Mouse (Mus musculus) inflammation-experienced regulatory T-cells, adult 16 weeks (primary cell): ENCODE data around the gene Mrpl12. TPM values are rescaled to one million over a fixed set of nuclear protein-coding genes. Genes with fewer than 3 reads are reported as not detected.

Experiments
- polyA plus RNA-seq: library from polyadenylated mRNA; unstranded; fragments of 100-300 nt; shearing (Covaris generic); gene quantifications from one replicate; pipeline ENCODE4 v1.2.1, GENCODE M21; 2017

Mrpl12 gene
- polyA plus RNA-seq, result 76.5 TPM

DNA sequence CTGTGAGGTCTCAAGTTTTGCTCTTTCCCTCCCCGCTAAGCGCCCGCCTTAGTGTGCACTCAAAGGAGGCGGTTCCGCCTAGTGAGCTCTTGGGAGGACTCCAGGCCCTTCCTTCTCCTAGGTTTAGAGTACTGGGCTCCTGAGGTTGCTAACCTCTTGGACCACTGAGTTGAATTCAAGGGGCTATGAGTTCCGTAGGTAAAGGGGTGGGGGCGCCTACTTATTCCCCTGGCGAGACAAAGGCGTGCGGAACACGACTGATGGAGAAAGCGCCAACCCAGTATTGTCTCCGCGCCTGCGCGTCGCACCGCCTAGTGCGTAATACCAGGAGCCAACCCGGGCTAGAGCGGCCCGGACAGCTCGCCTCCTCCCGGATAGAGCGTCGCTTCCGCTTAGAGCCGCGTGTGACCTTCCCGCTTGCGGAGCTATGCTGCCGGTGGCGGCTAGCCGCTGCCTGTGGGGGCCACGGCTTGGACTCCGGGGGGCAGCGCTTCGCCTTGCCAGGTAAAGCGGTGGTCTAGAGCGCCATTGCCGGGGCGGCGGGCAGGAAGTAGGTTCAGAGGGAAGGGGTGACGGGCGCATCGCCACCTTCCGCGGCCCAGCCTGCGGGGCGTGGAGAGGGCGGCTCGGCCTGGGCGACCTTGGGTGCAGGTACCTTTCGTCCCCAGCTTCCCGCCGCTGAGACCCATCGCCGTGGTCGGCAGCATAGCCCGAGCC, at the start of gene Mrpl12:
Gene Mrpl12, plus strand, starts transcription at position 349 of the 717 bp plus-strand sequence.

DNA sequence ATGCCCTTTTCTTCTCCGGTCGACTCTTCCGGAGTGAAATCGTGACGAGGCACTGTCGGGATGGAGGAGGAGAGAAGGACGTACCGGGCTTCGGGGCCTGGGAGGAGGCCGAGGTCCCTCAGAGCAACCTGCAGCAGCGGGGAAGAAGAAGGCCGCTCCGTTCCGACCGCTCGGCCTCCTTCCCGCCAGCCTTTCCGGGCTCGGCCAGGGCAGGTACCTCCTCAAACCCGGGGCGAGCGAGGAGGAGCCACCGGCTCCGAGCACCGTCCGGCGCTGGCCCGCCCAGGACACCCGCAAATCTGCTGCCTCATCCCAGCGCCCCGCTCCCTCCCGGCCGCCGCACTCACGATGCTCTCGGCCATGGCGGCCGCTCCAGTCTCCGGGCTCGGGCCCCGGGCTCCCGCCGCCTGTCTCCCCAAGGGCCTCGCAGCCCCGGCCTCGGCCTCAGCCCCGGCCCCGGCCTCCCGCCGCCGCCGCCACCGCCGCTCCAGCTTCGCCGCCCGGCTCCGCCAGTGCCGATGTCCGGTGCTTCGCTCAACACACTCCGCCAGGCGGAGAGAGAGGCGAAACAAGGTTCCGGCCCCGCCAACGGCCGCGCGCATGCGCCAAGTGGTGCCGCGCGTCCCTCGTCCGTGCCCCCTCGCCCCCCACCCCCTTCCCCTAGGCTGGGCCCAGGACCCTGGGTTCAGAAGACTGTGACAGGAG, 47.1 kb upstream of the Mrpl12 start, which contains the start of gene Nploc4:
Gene Nploc4, minus strand, starts transcription at position 557 of the 705 bp plus-strand sequence.

DNA sequence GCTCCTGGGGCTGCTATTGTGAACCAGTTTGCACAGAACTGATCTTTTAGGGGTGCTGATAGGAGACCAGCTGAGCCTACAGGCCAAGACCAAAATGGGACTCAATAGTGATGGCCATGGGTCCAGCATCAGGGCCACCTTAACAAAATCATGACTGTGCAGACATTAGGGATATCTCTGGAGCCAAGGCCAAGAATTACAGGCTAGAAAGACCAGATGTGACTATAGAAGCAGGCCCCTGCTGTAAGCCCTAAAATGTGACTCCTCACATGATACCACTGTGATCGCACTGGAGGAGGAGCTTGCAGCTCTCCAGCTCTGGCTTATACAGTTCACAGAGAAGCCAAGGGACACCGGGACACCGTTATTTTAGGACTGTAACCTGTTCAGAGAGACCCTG, 42.1 kb upstream of the Mrpl12 start, which contains the start of gene Tspan10:
Gene Tspan10, plus strand, starts transcription at position 301 of the 400 bp plus-strand sequence.

DNA sequence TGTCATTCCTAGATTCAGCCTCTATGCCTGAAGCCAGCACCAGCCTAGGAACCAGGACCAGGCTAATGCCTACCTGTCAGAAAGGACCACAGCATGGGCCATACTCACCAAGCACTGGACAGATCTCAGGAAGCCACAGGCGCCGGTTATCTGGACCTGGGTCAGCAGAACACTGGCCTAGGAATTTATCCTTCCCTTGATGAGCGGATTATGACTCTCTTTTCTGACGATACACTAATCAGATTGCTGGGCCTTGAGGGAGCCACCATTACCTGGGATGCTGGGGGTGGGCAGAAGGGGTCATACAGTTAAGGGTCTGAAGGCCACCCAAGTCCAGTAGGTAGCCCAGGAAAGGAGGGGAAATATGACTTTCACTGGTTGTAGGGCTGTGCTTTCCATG, 31.1 kb upstream of the Mrpl12 start, which contains the start of gene Pde6g:
Gene Pde6g, minus strand, starts transcription at position 195 of the 400 bp plus-strand sequence.

DNA sequence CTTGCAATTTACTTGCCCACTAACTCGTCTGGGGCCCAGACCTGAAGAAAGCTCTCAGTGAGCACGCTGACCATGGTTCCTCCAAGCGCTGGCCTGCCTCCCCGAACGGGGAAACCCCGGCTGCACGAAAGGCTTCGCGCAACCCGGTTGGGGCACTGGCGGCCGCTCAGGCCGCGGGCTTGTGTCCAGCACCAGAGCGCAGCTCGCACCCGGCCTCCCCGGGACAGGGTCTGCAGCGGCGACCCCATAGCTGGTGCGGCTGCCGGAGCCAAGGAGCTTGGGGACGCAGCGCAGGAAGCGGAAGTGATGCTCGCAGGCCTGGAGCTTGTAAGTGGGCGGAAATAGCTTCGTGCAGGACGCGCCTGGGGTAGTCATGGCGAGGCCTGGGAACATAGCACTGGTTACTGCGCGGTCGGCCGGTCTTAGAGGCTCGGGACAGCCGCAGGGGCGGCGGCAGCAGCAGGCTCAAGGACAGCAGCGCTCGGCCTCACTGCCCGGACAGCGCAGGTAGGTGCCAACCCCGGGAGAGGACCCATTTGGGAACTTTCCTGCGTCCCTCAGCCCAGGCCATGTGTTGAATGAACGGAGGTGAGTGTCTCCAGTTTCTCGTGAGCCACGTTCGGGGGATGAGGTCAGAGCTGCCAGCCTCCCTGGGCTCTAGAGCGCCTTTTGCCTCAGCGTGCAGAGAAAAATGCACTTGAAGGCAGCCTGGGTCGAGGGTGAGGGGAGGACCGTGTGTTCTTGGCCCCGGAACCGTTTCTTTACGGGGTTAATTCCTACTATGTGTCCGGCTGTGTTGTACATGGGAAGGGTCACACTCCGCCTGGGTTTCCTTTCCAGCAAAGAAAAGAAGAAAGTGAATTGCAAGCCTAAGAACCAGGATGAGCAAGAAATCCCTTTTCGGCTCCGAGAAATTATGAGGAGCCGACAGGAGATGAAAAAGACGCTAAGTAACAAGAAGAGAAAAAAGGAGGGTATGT, 26.4 kb upstream of the Mrpl12 start, which contains the start of the genes Oxld1 and Ccdc137:
Gene Oxld1, minus strand, starts transcription at position 297 of the 980 bp plus-strand sequence.
Gene Ccdc137, plus strand, starts transcription at position 344 of the 980 bp plus-strand sequence.

DNA sequence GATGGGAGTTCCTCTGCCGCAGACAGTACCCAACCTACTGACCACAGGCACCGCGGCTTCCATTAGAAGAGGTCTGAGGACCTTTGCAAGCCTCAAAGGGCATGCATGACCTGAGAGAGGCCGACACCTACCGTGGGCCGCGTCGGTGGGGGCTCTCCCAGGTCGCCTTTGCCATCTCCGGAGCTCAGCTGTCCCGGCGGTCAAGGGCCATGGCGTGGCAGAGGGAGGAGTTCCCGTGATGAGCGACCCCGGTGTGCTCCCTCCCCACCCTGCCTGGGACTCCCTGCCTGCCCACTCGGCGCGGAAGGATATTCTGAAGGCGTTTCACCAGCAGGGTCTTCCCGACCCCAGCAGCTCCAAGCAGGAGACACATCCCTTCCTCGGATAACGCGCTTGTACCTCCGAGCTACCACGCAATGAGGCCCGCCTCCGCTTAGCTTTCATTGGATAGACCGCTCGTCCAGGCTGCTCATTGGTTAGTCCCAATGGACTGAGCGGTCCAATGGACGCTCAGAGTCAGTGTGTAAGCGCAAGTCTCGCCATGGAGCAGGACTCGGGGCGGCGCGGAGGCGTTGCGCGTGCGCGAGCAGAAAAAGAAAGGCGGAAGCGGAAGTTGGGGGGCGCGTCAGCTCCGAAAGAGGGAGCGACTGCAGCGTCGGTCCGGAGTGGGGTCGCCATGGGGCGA, 17.2 kb upstream of the Mrpl12 start, which contains the start of gene Arl16:
Gene Arl16, minus strand, starts transcription at position 557 of the 685 bp plus-strand sequence.

DNA sequence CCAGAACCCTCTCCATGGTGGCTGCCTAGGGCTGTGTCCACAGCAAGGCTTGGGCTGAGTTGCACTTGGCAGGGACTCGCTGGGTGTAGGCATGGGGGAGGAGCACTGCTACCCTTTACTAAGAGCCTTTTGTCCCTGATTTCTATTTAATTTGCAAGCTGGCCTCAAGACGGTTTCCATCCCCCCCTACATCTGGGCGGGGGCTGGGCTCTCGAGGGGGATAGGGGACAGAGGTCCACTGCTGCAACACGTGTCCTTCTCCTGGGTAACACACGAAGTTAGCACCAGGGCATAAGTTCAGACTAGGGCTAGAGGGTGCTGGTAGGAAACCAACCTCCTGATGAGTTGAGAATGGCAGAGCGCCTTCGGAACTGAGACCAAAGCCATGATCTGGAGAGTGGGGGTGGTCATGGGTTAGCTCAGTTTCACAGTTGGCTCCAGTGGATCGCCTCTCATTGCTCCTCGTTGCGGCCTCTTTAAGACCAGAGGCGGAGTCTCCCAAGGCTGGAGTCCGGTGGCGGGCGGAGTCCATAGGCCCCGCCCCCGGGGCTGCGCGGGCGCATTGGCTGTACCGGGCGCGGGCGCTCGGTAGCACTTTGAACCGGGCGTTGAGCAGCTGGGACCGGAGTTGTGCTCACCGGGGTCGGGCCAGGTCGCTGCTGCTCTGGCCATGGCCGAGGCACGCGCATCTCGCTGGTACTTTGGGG, 7.1 kb downstream of the Mrpl12 start, which contains the start of gene Slc25a10:
Gene Slc25a10, plus strand, starts transcription at position 524 of the 707 bp plus-strand sequence.

DNA sequence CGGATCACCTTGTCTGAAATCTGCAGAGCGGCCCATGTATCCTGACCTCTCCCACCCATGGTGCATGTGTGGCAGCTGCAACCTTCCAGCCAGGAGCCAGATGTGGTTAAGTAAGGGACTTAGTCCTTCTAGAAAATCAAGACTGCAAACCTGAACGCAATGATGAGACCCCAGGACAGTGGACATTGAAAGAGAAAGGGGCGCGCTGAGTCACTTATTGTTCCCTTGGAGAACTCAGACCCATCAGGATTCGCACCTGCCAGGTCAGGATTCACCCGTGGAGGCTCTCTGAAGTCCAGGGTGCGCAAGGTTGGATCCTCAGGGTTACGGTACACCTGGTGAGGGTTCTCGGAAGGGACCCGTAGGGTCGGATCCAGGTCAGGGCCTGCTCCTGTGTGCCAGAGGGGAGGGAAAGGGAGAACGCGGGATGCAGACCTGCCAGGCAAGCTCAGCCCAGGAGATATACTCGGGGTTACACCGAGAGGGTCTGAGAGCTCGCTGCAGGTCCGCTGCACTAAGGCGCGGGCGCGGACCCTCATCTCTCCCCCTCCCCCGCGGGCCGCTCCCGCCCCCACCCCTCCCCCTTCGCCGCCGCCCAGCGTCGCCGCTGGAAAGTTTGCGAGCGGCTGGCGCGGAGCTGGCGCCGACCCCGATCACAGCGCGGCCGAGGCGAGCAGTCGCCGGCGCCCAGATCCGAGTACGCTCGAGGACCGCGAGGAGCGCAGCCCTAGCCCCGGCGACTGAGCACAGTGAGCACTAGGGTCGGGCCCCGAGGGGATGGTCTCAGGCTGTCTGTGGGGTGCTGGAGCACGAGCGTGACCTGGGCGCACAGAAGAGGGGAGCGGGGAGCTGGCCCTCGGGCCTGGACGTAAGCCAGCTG, 45.9 kb downstream of the Mrpl12 start, which contains the start of gene Gcgr:
Gene Gcgr, plus strand, starts transcription at position 615 of the 880 bp plus-strand sequence.

Other genes with a start within 250 kb of the Mrpl12 start
- 2,711 TPM for gene Actg1, start 136.1 kb upstream of the Mrpl12 start, polyA plus RNA-seq
- gene Fscn2, start 123.1 kb upstream of the Mrpl12 start, polyA plus RNA-seq, result not detected
- 32.1 TPM for gene Faap100, start 105.8 kb upstream of the Mrpl12 start, polyA plus RNA-seq
- gene Nploc4, start 46.9 kb upstream of the Mrpl12 start, polyA plus RNA-seq, result 13.7 TPM
- not detected for gene Tspan10, start 42.0 kb upstream of the Mrpl12 start, polyA plus RNA-seq
- 0.68 TPM for gene Pde6g, start 31.1 kb upstream of the Mrpl12 start, polyA plus RNA-seq
- gene Oxld1, start 26.5 kb upstream of the Mrpl12 start, polyA plus RNA-seq, result 11.5 TPM
- 55.1 TPM for gene Ccdc137, start 26.5 kb upstream of the Mrpl12 start, polyA plus RNA-seq
- gene Arl16, start 17.0 kb upstream of the Mrpl12 start, polyA plus RNA-seq, result 47.8 TPM
- gene Slc25a10, start 7.2 kb downstream of the Mrpl12 start, polyA plus RNA-seq, result 15.4 TPM
- gene Gcgr, start 46.1 kb downstream of the Mrpl12 start, polyA plus RNA-seq, result not detected
- 124 TPM for gene Mcrip1, start 65.1 kb downstream of the Mrpl12 start, polyA plus RNA-seq
- gene Ppp1r27, start 66.5 kb downstream of the Mrpl12 start, polyA plus RNA-seq, result not detected
- gene P4hb, start 88.6 kb downstream of the Mrpl12 start, polyA plus RNA-seq, result 279 TPM
- gene Arhgdia, start 97.0 kb downstream of the Mrpl12 start, polyA plus RNA-seq, result 896 TPM
- 6.6 TPM for gene Alyref, start 113.8 kb downstream of the Mrpl12 start, polyA plus RNA-seq
- 129 TPM for gene Anapc11, start 113.8 kb downstream of the Mrpl12 start, polyA plus RNA-seq
- 1.3 TPM for gene Npb, start 123.9 kb downstream of the Mrpl12 start, polyA plus RNA-seq
- gene Pcyt2, start 133.3 kb downstream of the Mrpl12 start, polyA plus RNA-seq, result 170 TPM
- gene Sirt7, start 140.6 kb downstream of the Mrpl12 start, polyA plus RNA-seq, result 233 TPM
- gene Mafg, start 149.0 kb downstream of the Mrpl12 start, polyA plus RNA-seq, result 12.0 TPM
- 1.00 TPM for gene Pycr1, start 159.2 kb downstream of the Mrpl12 start, polyA plus RNA-seq
- not detected for gene Myadml2, start 163.5 kb downstream of the Mrpl12 start, polyA plus RNA-seq
- not detected for gene Notum, start 176.6 kb downstream of the Mrpl12 start, polyA plus RNA-seq
- gene Aspscr1, start 188.4 kb downstream of the Mrpl12 start, polyA plus RNA-seq, result 141 TPM
- 128 TPM for gene Cenpx, start 229.1 kb downstream of the Mrpl12 start, polyA plus RNA-seq
- 84.9 TPM for gene Lrrc45, start 229.3 kb downstream of the Mrpl12 start, polyA plus RNA-seq
- gene Rac3, start 236.9 kb downstream of the Mrpl12 start, polyA plus RNA-seq, result 0.27 TPM
- gene Dcxr, start 242.7 kb downstream of the Mrpl12 start, polyA plus RNA-seq, result 26.0 TPM
- gene Cbr2, start 247.5 kb downstream of the Mrpl12 start, polyA plus RNA-seq, result not detected